Mouse (Mus musculus) small intestine, adult 2 months (tissue): ENCODE results near the gene Cnot6. TPM values are rescaled to one million over a fixed set of nuclear protein-coding genes. Genes with fewer than 3 reads are reported as not detected.

Experiments used
- H3K27ac ChIP-seq: fragments of 200-500 bp; 2 replicates; pipeline ENCODE4 v1.5.1; 2012; ENCODE audit warnings: low read depth, low read length, control low read depth, inconsistent platforms; ENCODE audit not compliant: insufficient read depth
- H3K27me3 ChIP-seq: fragments of 200-500 bp; 2 replicates; pipeline ENCODE4 v1.6.1; 2012; ENCODE audit warnings: mild to moderate bottlenecking, moderate library complexity, low read length, inconsistent platforms; ENCODE audit not compliant: control insufficient read depth, insufficient read depth
- H3K36me3 ChIP-seq: fragments of 200-500 bp; 2 replicates; pipeline ENCODE4 v1.6.1; 2012; ENCODE audit warnings: mild to moderate bottlenecking, low read length, control low read depth, inconsistent platforms; ENCODE audit not compliant: control insufficient read depth, insufficient read depth
- H3K4me1 ChIP-seq: fragments of 200-500 bp; 2 replicates; pipeline ENCODE4 v1.6.1; 2012; ENCODE audit warnings: low read length, inconsistent platforms, mixed read lengths; ENCODE audit not compliant: control insufficient read depth, insufficient read depth, insufficient read length
- H3K4me3 ChIP-seq: fragments of 200-500 bp; 2 replicates; pipeline ENCODE4 v1.5.1; 2012; ENCODE audit warnings: low read depth, mild to moderate bottlenecking, control low read depth, inconsistent platforms, low read length, moderate library complexity
- CTCF ChIP-seq: fragments of 200-500 bp; IDR thresholded peaks from 2 replicates; pipeline ENCODE4 v1.5.1; 2012; ENCODE audit warnings: low read depth, mild to moderate bottlenecking, control low read depth, inconsistent platforms, low read length, moderate library complexity, mixed read lengths; ENCODE audit not compliant: insufficient replicate concordance, insufficient read length; ENCODE audit errors: extremely low read depth
- POLR2A ChIP-seq: fragments of 200-500 bp; IDR thresholded peaks from 2 replicates; pipeline ENCODE4 v1.6.1; 2012; ENCODE audit warnings: low read depth, mild to moderate bottlenecking, control low read depth, inconsistent platforms, low read length, moderate library complexity
- WGBS: fragments of 180-500 bp; shearing (Covaris S2); methylation state at CpG from one replicate; pipeline ENCODE4 v1.1.7; 2018; 5-methylcytosine and 5-hydroxymethylcytosine counted together
- polyA plus RNA-seq: library from polyadenylated mRNA; depleted of rRNA; stranded (reverse); fragments of >200 nt; gene quantifications from 2 replicates; pipeline ENCODE4 v1.2.3, GENCODE M21; 2012; rRNA removed

The Cnot6 gene
- polyA plus RNA-seq, 1 experiment: 5.1 TPM

GRCm38 (mm10) chr11:49621953-49622352 is 90.6 kb downstream of the Cnot6 start:
- Histone ChIP-seq H3K4me3 (no peak overlapping the region), H3K36me3 (no peaks in the 10 kb centered on the region), H3K27ac (no peak overlapping the region), H3K4me1 (no peaks in the 10 kb centered on the region), H3K27me3 (no peaks in the 10 kb centered on the region)
- 82% methylated on average over 5 of the region's 5 CpGs for WGBS
- TF ChIP-seq POLR2A (no peak), CTCF (no peak)

Other genes starting within 250 kb of the Cnot6 start
- gene Olfr1386, start 247.7 kb downstream of the Cnot6 start, polyA plus RNA-seq: not detected in 2 replicates
- not detected in 2 replicates for gene Olfr1385, start 223.7 kb downstream of the Cnot6 start, polyA plus RNA-seq
- not detected in 2 replicates for gene Olfr1384, start 206.0 kb downstream of the Cnot6 start, polyA plus RNA-seq
- not detected in 2 replicates for gene Olfr1383, start 193.1 kb downstream of the Cnot6 start, polyA plus RNA-seq
- gene Olfr1382, start 184.5 kb downstream of the Cnot6 start, polyA plus RNA-seq: not detected in 2 replicates
- gene Olfr1381, start 169.3 kb downstream of the Cnot6 start, polyA plus RNA-seq: not detected in 2 replicates
- not detected in 2 replicates for gene Olfr1380, start 155.8 kb downstream of the Cnot6 start, polyA plus RNA-seq
- 3.2 and 8.6 TPM in 2 replicates for gene Flt4, start 103.5 kb downstream of the Cnot6 start, polyA plus RNA-seq
- gene Scgb3a1, start 49.1 kb downstream of the Cnot6 start, polyA plus RNA-seq: 3.4 and 19.7 TPM in 2 replicates
- 0.48 and 0.71 TPM in 2 replicates for gene Gfpt2, start 81.5 kb upstream of the Cnot6 start, polyA plus RNA-seq
- gene Mapk9, start 134.0 kb upstream of the Cnot6 start, polyA plus RNA-seq: 4.4 and 6.4 TPM in 2 replicates
- 0.37 and 0.52 TPM in 2 replicates for gene Rasgef1c, start 189.1 kb upstream of the Cnot6 start, polyA plus RNA-seq